Mouse (Mus musculus) naive thymus-derived CD4-positive, alpha-beta T cell, adult 2 months (primary cell): ENCODE results near the gene Mtrex.

ENCODE experiments used
- DNase-seq: peaks from one replicate; pipeline ENCODE4 v3.0.0-alpha.2; 2011; ENCODE audit warnings: low read depth

Mtrex gene

GRCm38 (mm10) chr13:112867381-112867780 is 59.8 kb downstream of the Mtrex start:
- DNase-seq: no peak

- no peak for DNase-seq
Observed at GRCm38 (mm10) chr13:112866782-112867181, 60.4 kb downstream of the Mtrex start.

GRCm38 (mm10) chr13:112862978-112863677 is 64.1 kb downstream of the Mtrex start:
- no peak for DNase-seq

GRCm38 (mm10) chr13:112862342-112862741 is 64.9 kb downstream of the Mtrex start:
- no peak for DNase-seq

- no peak for DNase-seq
Observed at GRCm38 (mm10) chr13:112861825-112862306, 65.3 kb downstream of the Mtrex start.

- DNase-seq: no peak
Observed at GRCm38 (mm10) chr13:112860911-112861310, 66.3 kb downstream of the Mtrex start.

- no peak for DNase-seq
Observed at GRCm38 (mm10) chr13:112860370-112860769, 66.8 kb downstream of the Mtrex start.

- DNase-seq: no peak
Observed at GRCm38 (mm10) chr13:112859574-112860134, 67.5 kb downstream of the Mtrex start.

- no peak for DNase-seq
Observed at GRCm38 (mm10) chr13:112857921-112858320, 69.3 kb downstream of the Mtrex start.

GRCm38 (mm10) chr13:112854402-112854801 is 72.8 kb downstream of the Mtrex start:
- no peak for DNase-seq

GRCm38 (mm10) chr13:112853710-112854316 is 73.4 kb downstream of the Mtrex start:
- no peak for DNase-seq

- no peak for DNase-seq
Observed at GRCm38 (mm10) chr13:112845931-112846330, 81.3 kb downstream of the Mtrex start.

- DNase-seq: no peak
Observed at GRCm38 (mm10) chr13:112840241-112841087, 86.7 kb downstream of the Mtrex start.

- no peak for DNase-seq
Observed at GRCm38 (mm10) chr13:112838562-112839232, 88.5 kb downstream of the Mtrex start.

GRCm38 (mm10) chr13:112837621-112838155 is 89.5 kb downstream of the Mtrex start:
- DNase-seq: no peak

GRCm38 (mm10) chr13:112836951-112837350 is 90.2 kb downstream of the Mtrex start:
- no peak for DNase-seq

- DNase-seq: no peak
Observed at GRCm38 (mm10) chr13:112835113-112835512, 92.1 kb downstream of the Mtrex start.

GRCm38 (mm10) chr13:112833895-112834263 is 93.3 kb downstream of the Mtrex start:
- no peak for DNase-seq

GRCm38 (mm10) chr13:112833253-112833894 is 93.8 kb downstream of the Mtrex start:
- DNase-seq: no peak

GRCm38 (mm10) chr13:112832589-112832988 is 94.6 kb downstream of the Mtrex start:
- no peak for DNase-seq

- DNase-seq: no peak
Observed at GRCm38 (mm10) chr13:112829619-112830018, 97.6 kb downstream of the Mtrex start.
